Mouse (Mus musculus) large intestine, adult 2 months (tissue): ENCODE measurements around the gene Ttll6. TPM values are rescaled to one million over a fixed set of nuclear protein-coding genes. Genes with fewer than 3 reads are reported as not detected.

Experiments
- DNase-seq: peaks from one replicate; pipeline ENCODE4 v3.0.0-alpha.2; 2012; ENCODE audit warnings: low read depth, low spot score
- WGBS: fragments of 180-500 bp; shearing (Covaris S2); methylation state at CpG from one replicate; pipeline ENCODE4 v1.1.7; 2018; 5-methylcytosine and 5-hydroxymethylcytosine counted together
- polyA plus RNA-seq: library from polyadenylated mRNA; depleted of rRNA; stranded (reverse); fragments of >200 nt; gene quantifications from 2 replicates; pipeline ENCODE4 v1.2.3, GENCODE M21; 2012

Gene Ttll6
- polyA plus RNA-seq, 1 experiment: 0.10 TPM

DNA sequence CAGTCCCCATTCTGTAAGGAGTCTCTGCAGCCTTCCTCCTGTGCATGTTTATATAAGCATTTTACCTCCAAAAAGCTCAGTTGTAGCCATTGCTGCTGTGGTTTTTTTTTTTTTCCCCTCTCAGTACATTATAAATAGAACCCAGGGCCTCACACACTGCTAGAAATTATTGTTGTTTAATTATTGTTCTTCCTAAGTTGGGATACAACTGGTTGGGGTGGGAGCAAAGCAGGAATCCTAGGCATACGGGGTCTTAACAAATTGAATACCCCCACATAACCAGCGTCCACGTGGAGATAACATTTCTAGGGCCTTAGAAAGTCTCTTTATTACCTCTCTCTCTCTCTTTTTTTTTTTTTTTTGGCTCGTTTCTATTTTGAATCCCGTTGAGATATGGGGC is 57.5 kb downstream of the Ttll6 start:
- WGBS: 21% methylated on average over 5 of the region's 5 CpGs
- no peak for DNase-seq

DNA sequence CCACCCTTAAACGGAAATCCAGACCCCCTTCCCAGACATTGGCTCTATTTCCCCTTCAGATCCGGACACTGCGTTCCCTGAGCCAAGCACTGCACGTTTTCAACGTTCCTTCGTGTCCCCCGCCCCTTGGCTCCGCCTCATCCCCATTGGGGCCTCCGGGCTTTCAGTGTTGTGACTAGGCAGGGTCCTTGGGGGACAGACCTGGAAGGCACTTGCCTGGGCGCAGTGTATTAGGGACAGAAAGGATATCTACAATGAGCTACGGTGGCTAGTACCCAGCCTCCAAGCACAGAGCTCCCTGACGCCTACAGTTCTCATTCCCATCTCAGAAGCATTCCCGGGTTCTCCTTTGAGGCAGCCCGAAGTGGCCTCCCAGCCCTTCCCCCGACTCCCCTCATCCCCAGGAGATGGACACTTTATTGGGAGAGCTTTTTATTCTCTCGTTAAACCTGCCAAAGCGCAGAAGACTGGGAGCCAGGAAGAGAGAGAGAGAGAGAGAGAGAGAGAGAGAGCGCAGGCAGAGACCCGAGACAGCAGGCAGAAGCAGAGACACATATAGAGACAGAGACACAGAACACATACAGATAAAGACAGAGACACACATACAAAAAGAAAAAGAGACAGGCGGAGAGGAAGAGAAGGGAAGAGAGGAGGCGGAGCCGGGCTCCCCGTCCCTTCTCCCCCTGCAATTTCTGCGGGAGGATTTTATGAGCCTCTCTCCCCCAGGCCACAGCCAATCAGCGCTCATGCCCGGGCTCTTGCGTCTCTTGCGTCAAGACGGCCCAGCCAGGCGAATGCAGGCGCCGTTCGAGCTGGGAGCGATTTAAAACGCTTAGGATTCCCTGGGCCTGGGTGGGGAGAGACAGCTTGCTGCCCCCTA is 60.2 kb downstream of the Ttll6 start, which contains the start of gene Hoxb13:
TSS of gene Hoxb13 (plus strand) at position 796 of the 880 bp plus-strand sequence.
- WGBS: 2% methylated on average over 35 of the region's 35 CpGs

DNA sequence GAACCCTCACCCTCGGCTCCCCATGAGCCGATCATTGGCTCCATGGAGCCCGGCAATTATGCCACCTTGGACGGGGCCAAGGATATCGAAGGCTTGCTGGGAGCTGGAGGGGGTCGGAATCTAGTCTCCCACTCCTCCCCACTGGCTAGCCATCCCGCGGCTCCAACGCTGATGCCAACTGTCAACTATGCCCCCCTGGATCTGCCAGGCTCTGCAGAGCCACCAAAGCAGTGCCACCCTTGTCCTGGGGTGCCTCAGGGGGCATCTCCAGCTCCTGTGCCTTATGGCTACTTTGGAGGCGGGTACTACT is 60.8 kb downstream of the Ttll6 start:
- 2% methylated on average over 10 of the region's 10 CpGs for WGBS
- DNase-seq: no peak

More for the DNA sequence above, 60.2 kb downstream of the Ttll6 start, which contains the start of gene Hoxb13:
- no peak for DNase-seq

DNA sequence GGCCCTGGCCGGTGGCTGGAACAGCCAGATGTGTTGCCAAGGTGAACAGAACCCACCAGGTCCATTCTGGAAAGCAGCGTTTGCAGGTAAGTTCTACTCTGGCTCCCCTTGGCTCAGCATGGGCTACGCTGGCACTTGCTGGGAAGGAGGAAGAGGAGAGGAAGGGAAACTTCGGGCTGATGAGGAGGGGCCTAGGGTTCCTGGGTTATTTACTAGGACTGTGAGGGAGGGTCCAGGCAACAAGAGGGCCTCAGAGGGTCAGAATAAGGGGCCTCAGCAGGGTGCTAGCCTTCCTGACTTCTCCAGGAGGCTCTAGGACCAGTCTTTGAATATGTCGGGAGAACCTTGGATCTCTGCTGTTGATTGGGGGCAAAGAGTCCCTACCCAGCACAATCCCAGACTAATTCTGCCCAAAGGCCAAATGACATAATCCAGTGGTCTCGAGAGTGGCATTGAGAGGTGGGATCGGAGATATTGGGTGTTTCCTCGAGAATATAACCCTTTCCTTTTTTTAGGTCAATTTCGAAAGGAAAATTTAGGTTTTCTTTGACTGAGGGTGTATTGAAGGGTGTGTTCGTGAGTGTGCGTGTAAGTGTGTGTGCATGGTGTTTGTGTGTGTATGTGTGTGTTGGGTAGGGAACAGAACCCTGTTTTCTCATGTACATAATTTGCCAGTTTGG is 61.5 kb downstream of the Ttll6 start:
- 11% methylated on average over 11 of the region's 11 CpGs for WGBS
- no peak for DNase-seq

DNA sequence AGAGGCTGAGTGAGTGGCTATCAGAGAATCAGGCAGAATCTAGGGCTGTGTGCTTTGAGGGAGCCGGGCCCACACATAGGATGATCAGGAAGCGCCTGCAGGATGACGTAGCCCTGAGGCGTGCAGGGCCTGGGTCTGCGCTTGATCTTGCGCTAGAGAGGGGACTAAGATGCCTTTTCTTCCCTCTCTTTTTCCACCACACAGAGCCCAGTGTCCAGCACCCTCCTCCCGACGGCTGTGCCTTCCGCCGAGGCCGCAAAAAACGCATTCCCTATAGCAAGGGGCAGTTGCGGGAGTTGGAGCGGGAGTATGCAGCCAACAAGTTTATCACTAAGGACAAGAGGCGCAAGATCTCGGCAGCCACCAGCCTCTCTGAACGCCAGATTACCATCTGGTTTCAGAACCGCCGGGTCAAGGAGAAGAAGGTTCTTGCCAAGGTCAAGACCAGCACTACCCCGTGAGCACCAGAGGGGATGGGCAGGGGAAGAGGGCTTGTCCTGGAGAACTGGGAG is 62.2 kb downstream of the Ttll6 start:
- DNase-seq: no peak
- whole genome bisulfite sequencing: 7% methylated on average over 20 of the region's 20 CpGs

DNA sequence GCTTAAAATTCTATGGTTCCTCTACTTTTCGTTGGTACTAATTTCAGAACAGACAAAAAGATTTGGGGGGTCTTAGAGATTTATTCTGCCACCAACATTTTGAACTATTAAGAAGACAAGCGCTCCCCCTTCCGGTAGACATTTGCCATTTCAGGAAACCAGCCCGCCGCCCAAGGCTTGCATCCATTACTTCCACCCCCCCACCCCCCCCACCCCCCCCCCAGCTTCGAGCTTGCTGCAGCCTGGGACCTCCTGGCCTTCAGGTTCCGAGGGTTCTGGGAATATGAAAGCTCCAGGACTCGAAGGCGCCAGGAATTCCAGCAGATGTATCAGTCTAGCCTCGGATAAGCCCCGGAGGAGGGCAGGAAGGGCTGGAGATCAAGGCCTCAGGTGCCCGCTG is 65.1 kb downstream of the Ttll6 start:
- DNase-seq: no peak
- WGBS: 1% methylated on average over 12 of the region's 12 CpGs

DNA sequence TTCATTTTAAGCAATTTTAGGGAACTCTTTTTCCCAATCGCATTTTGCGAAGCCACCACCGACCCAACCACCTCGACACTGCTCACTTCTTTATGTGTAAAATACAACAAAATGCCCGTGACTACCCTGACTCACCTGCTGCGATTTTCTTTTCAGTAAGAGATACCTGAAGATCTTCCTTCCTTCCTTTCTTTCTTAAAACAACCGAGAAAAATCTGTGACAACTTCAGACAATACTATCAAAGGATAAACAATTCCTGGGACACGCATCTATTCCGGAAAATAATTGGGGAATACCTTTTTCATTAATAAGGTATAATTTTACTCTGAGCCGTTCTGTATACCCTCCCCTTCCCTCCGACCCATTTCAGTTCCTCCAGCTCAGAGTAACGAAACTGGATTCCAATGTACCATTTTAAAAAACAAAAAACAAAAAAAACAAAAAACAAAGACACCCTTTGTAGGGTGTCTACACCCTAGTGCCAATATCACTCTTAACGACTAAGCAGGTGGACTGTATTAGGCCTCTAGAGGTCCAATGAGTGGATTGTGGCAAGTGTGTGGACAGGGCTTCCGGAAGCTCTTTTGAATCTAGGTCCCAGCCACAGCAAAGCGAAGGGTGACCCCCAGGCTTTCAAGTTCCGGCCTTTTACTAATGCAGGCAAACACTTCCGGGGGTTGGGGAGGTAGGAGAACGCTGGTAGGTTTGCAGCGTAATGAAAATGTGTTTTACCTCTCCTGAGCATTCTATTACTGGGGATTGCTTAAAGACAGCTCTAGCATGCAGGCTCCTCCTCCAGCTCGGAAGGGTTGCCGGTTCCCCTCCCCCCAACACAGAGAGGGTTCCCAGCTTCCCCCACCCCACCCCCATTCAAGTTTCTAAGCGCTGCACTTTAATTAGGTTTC is 65.8 kb downstream of the Ttll6 start:
- 8% methylated on average over 22 of the region's 22 CpGs for WGBS

DNA sequence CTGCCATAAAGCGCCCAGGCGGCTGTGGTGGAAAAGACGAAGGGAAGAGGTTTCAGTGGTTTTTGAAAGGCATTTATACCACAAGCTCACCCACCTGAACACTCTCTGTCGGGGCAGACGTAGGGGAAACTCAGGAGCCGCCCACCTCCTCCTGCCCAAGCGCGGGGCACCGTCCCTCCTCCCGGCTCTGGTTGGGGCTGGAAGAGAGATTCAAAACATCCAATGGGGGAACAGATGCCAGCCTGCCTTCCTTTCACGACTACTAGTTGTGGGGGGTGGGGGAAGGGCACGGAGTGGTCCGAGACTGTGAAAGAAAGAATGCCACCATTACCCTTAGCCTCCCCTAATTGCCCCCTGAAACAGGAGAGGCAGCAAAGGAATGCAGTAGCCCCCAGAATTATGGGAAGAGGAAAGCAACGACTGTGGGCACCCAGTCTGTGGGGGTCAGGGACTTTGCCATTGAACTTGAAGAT is 66.6 kb downstream of the Ttll6 start:
- no peak for DNase-seq
- WGBS: under 1% methylated on average over 14 of the region's 14 CpGs

More for the DNA sequence above, 65.8 kb downstream of the Ttll6 start:
- no peak for DNase-seq

DNA sequence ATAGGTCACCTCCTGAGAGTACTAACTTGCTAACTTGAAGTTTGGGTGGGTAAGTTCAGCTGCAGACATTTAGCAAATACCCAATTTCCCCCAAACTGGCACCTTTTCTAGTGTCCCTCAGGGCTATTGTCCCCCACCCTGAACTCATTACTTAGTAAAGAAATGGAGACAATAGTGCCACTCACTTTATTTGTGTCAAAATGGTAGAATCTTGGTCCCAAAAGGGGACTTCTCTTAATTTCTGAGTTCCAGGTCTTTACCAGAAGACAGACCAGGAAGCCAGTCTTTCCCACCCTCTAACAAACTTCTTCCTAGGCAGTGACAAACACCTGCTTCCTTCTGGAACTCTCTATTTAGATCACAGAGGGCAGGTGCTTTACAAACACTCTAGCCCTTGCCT is 68.2 kb downstream of the Ttll6 start:
- no peak for DNase-seq

DNA sequence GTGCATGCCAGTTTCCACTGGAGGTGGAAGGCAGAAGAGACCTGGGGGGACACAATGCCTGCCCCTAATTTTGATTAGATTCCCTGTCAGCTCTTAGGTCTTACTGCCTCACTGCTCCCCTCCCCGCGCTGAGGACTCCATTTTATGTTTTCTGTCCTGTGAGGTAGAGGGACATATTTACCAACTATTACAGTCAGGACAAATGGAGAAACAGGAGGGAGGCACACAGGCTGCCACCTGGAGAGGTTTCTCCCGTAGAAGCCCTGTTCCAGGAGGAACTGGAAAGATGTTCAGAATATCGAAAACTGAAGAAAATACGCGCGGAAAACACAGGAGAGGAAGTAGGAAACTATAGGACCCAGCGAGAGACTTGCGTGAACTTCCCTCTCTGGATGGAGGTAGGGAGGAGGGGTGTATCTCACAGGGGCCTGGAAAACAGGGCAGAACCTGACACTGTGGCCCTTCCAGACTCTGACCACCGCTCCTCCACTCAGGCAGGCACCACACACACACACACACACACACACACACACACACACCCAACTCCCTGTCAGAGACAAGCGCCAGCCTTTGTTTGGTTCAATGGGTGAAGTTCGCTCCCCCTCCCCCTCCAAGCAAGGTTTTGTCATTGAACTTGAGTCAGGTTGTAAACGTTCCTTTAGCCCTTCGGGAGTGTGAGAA is 69.0 kb downstream of the Ttll6 start:
- WGBS: 6% methylated on average over 14 of the region's 14 CpGs
- no peak for DNase-seq

DNA sequence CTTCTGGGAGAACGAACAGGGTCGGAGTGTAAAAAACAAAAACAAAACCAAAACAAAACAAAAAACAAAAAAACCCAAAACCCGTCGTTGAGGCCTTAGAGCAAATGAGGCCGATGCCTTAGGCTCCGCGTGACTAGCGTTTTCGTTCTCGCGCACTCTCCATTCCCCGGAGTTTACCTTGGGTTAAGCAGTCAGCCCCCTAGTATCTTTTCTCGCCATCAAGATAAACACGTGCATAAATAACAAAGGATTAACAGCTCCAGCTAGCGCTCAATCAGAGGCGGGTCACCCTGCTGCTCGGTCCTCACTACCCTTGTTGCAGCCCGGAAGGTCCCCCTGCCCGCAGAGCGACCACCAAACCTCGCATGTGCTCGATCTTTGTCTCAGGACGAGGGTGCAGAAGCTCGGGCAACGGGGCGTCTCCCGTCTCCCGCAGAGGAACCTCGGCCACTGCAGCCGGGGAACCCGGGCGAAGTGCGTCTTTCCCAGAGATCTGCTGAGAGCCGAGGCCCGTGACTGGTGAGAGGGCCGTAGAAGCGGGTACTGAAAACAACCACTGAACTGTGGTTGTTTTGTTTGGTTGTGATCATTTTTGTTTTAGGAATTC is 69.7 kb downstream of the Ttll6 start:
- 3% methylated on average over 37 of the region's 37 CpGs for WGBS
- no peak for DNase-seq

DNA sequence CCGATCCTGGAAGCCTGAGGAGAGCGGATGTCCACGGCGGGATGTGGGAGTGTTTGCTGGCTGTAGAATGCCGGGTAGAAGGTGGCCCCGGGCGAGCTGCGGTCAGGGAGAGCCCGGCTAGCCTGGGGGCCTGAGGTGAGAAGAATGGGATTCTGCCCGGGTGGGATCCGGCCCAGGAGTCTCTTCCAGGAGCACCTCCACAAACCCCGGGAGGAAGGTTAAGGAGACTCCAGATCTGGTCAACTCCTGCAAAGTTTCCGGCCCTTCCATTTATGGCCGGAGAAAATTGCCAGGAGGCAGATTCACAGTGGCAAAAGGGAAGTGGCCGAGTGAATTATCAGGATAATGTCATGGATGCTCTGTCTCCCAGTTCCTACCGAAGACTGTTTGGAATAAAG is 70.2 kb downstream of the Ttll6 start:
- DNase-seq: no peak
- WGBS: 3% methylated on average over 16 of the region's 16 CpGs

DNA sequence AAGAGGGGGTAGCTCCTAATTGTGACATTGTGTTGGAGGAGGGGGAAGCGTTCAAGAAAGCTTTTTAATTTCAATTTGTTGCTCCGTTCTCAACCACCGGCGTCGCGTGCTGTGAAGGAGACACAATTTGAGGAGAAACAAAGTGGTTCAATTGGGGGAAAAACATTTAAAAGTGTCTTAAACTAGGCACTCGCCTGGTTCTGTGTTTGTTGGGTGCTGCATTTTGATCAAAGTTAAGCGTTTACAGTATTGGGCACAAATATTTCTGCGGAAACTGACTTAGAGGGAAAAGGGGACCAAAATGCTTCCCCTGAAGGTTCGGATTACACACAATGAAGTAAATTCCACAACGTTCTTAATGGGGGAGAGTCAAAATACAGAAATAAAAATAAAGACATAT is 70.8 kb downstream of the Ttll6 start:
- 9% methylated on average over 11 of the region's 11 CpGs for WGBS
- DNase-seq: no peak

DNA sequence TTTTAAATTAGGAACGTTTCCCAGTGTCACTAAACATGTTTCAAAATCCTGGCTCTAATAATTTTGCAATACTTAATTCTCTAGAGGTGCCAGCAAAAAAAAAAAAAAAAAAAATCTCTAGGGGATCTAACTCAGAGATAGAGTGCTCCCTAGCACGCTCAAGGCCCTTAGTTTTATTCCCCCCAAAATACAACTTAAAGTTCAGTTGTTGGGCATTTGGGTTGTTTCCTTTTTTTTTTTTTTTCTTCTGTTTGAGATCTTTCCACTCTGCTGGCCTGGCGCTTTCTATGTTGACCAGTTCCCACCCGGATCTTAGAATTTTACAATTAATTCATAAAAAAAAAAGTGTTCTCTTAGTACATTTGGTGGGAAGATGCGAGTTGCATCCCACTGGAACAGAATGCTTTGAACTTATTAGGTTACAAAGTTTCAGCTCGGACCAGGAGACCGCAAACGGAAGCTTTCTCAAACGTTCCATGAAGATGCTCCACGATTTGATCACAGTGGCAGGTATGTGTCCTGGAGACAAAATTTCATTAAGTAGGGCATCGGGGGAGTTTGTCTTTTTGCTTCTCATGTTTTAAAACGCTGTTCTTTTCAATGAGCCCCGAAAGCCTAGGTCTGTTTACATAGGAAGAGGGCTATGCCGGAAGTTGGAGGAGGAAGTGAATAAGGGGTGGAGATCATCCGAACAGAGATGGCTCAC is 72.0 kb downstream of the Ttll6 start:
- DNase-seq: no peak
- WGBS: 3% methylated on average over 15 of the region's 15 CpGs
